Mouse (Mus musculus) heart, adult 18-20 months (tissue): ENCODE data around the gene Ppp2ca. TPM values are rescaled to one million over a fixed set of nuclear protein-coding genes. Genes with fewer than 3 reads are reported as not detected.
A peak's percentile ranks its signal among the peaks of the same experiment; 100 is the strongest.
"Not testable (repeated sequence)": the region's sequence is repeated elsewhere in the genome, so short reads cannot be mapped to it uniquely, and the experiment has no call there.

Source experiments
- DNase-seq, 2 experiments: peaks; one replicate each; pipeline ENCODE4 v3.0.0; 2021 to 2022; ENCODE audit warnings: mixed read lengths in 1 of 2
- microRNA-seq, 2 experiments: library from miRNA; unstranded; fragments of <30 nt; microRNA quantifications; one replicate each; pipeline ENCODE4 v1.2.0; 2022
- total RNA-seq, 2 experiments: library from RNA; stranded (reverse); gene quantifications; 2 replicates each; pipeline ENCODE4 v1.2.3; 2021

Gene Ppp2ca
- total RNA-seq, 2 experiments from 2014 or later = 54.2 to 54.3 TPM

GRCm38 (mm10) chr11:52130451-52131068 is 32.1 kb downstream of the Ppp2ca start:
- no peak for DNase-seq

- peak; percentile 38 to 57 for DNase-seq
Observed at GRCm38 (mm10) chr11:52143675-52144074, 45.2 kb downstream of the Ppp2ca start.

GRCm38 (mm10) chr11:52145428-52145827 is 46.9 kb downstream of the Ppp2ca start, which contains the start of gene Olfr1373:
Gene Olfr1373, minus strand, starts transcription at chr11:52145528.
- not testable (repeated sequence) for DNase-seq

- DNase-seq = peak; percentile 57 to 75
Observed at GRCm38 (mm10) chr11:52163926-52164325, 65.4 kb downstream of the Ppp2ca start.

- DNase-seq = peak; percentile 46 to 54
Observed at GRCm38 (mm10) chr11:52167126-52167525, 68.6 kb downstream of the Ppp2ca start.

GRCm38 (mm10) chr11:52167901-52168302 is 69.4 kb downstream of the Ppp2ca start:
- DNase-seq = peak; percentile 16 to 32

GRCm38 (mm10) chr11:52168461-52168860 is 70.0 kb downstream of the Ppp2ca start:
- no peak for DNase-seq

Small RNAs within 50 kb of the gene (microRNA-seq; reads per million reads assigned to microRNA genes)
- gene Gm24157 (0 to 0.81 reads per million in 2 experiments), gene Mir3061 (13.3 to 18.9 reads per million in 2 experiments)

Other genes starting within 250 kb of the Ppp2ca start
- gene Jade2, start 241.0 kb upstream of the Ppp2ca start, total RNA-seq = 10 to 100 TPM; 13.4 to 18.3 TPM
- gene Cdkn2aipnl, start 131.0 kb upstream of the Ppp2ca start, total RNA-seq = 10 to 100 TPM; 10.5 to 11.3 TPM
- 100 to 1,000 TPM; 265 to 312 TPM for gene Ube2b, start 97.9 kb upstream of the Ppp2ca start, total RNA-seq
- gene Cdkl3, start 94.5 kb upstream of the Ppp2ca start, total RNA-seq = 1 to 10 TPM; 3.6 to 5.1 TPM
- gene Olfr1373, start 46.8 kb downstream of the Ppp2ca start, total RNA-seq = not detected
- not detected for gene Olfr1371, start 115.3 kb downstream of the Ppp2ca start, total RNA-seq
- 100 to 1,000 TPM; 266 to 277 TPM for gene Skp1a, start 133.3 kb downstream of the Ppp2ca start, total RNA-seq
- 1 to 10 TPM in 1 of 2 experiments, under 1 TPM in 1; 0.55 to 6.6 TPM for gene Tcf7, start 184.3 kb downstream of the Ppp2ca start, total RNA-seq